Mouse (Mus musculus): ENCODE results near the gene D630023F18Rik. TPM values are rescaled to one million over a fixed set of nuclear protein-coding genes. Genes with fewer than 3 reads are reported as not detected.
A peak's percentile ranks its signal among the peaks of the same experiment; 100 is the strongest.

D630023F18Rik gene
- not detected for polyA plus RNA-seq (2012; fragmentation: generic; extraction: Trizol)

DNA sequence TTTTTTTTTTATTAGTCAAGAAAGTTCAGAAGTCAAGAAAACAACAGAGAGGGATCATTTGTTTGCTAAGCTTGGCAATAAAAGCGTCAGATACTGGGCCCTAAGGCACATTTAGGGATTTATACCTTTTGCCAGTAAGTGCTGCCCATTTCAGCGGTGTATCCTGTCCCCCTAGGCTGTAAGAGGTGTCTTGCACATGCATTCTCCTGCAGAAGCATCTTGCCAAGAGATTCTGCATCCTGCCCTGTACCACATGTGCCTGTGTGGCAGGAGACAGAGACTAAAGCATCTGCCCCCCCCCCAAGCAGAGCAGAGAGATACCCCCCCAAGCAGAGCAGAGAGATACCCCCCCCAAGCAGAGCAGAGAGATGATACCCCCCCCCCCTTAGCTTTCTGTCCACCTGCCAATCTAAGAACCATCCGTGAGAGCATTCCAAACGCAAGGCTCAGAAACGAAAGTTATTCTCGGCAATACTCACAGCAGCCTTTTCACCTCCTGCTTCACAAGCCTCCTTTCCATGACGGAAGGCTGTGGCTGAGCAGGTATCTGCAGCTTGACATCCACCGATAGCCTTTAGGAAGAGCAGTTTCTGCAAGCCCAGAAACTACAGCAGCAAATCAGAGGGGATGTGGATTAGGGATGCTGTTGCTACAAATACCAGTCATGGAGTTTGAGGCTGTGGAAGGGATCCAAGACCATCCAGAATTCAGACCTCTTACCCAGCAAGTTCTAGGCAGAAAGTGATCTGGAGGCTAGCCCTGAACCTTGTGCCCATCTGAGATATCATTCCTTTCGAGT is at the start of gene D630023F18Rik:
Gene D630023F18Rik (minus strand): TSS at position 641 of the 799 bp plus-strand sequence.
- no peak within 1 kb of the TSS for H3ac ChIP-seq (ENCODE audit: control insufficient read depth, insufficient read length)
- H3K27me3 ChIP-seq (ENCODE audit: control insufficient read depth, insufficient read depth, insufficient read length) = no peaks in the 10 kb centered on the region
- H3K4me3 ChIP-seq = no peak within 1 kb of the TSS
- no peaks in the 10 kb centered on the region for H3K79me2 ChIP-seq (ENCODE audit: control insufficient read depth, insufficient read depth)
- no peaks in the 10 kb centered on the region for H3K36me3 ChIP-seq (ENCODE audit: control insufficient read depth, insufficient read depth)
- TF ChIP-seq MYOG (IDR thresholded peaks at IDR 0.05; ENCODE audit: control insufficient read depth in 1 of 3, insufficient read depth in 1 of 3, insufficient read length in 2 of 3, low read depth in 2 of 3) (no peak), CEBPB (IDR thresholded peaks at IDR 0.05; ENCODE audit: insufficient read depth, poor library complexity, severe bottlenecking) (no peak), REST (IDR thresholded peaks at IDR 0.05; ENCODE audit: insufficient read depth, insufficient read length) (no peak), SRF (IDR thresholded peaks at IDR 0.05; ENCODE audit: control insufficient read depth, insufficient read length, low read depth) (no peak), POLR2AphosphoS2 (IDR thresholded peaks at IDR 0.05; ENCODE audit: insufficient read length, low read depth) (no peak), POLR2A (IDR thresholded peaks at IDR 0.05; ENCODE audit: insufficient read length, low read depth) (no peak), E2F4 (IDR thresholded peaks at IDR 0.05; ENCODE audit: insufficient read depth) (no peak), USF1 (IDR thresholded peaks at IDR 0.05; ENCODE audit: low read depth) (no peak), TCF12 (IDR thresholded peaks at IDR 0.05; ENCODE audit: insufficient read depth, poor library complexity, severe bottlenecking) (no peak), MYOD1 (IDR thresholded peaks at IDR 0.05; ENCODE audit: control insufficient read depth in 1 of 3, insufficient read length in 2 of 3, low read depth in 2 of 3) (no peak), MAX (IDR thresholded peaks at IDR 0.05; ENCODE audit: low read depth) (no peak), TCF3 (IDR thresholded peaks at IDR 0.05; ENCODE audit: insufficient read length, low read depth) (no peak)
- peak within 1 kb of the TSS; percentile 24 for H3K4me2 ChIP-seq (ENCODE audit: low read depth)

DNA sequence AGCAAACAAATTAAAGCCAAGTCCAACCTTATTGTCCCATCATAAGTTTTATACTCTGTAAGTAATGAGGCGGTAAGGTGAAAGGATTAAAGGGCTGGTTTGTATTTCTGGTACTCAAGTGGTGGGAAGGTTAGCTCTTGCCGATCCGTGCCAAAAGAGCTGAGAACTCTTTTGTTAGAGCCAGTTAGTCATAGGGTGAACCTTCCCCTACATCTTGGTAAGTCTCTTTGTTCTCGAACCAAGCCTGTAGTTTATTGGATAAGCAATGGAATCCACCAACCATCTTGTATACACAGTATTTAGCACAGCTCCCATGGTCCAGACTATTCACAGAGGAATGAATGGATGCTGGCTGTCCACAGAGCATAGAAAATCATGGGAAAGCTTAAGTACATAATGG is 48.6 kb upstream of the D630023F18Rik start:
- H3K27me3 ChIP-seq (ENCODE audit: control insufficient read depth, insufficient read depth, insufficient read length) = no peaks in the 10 kb centered on the region
- no peak overlapping the region for H3ac ChIP-seq (ENCODE audit: control insufficient read depth, insufficient read length)
- peaks cover 26% of the 10 kb centered on the region for H3K36me3 ChIP-seq (ENCODE audit: control insufficient read depth, insufficient read depth)
- H3K79me2 ChIP-seq (ENCODE audit: control insufficient read depth, insufficient read depth) = peaks cover 12% of the 10 kb centered on the region
- H3K4me2 ChIP-seq (ENCODE audit: low read depth) = no peak overlapping the region
- TF ChIP-seq REST (IDR thresholded peaks at IDR 0.05; ENCODE audit: insufficient read depth, insufficient read length) (no peak), E2F4 (IDR thresholded peaks at IDR 0.05; ENCODE audit: insufficient read depth) (no peak), CEBPB (IDR thresholded peaks at IDR 0.05; ENCODE audit: insufficient read depth, poor library complexity, severe bottlenecking) (no peak), SRF (IDR thresholded peaks at IDR 0.05; ENCODE audit: control insufficient read depth, insufficient read length, low read depth) (no peak), MYOD1 (IDR thresholded peaks at IDR 0.05; ENCODE audit: control insufficient read depth in 1 of 3, insufficient read length in 2 of 3, low read depth in 2 of 3) (no peak), POLR2AphosphoS2 (IDR thresholded peaks at IDR 0.05; ENCODE audit: insufficient read length, low read depth) (no peak), POLR2A (IDR thresholded peaks at IDR 0.05; ENCODE audit: insufficient read length, low read depth) (no peak), TCF12 (IDR thresholded peaks at IDR 0.05; ENCODE audit: insufficient read depth, poor library complexity, severe bottlenecking) (no peak), USF1 (IDR thresholded peaks at IDR 0.05; ENCODE audit: low read depth) (no peak), TCF3 (IDR thresholded peaks at IDR 0.05; ENCODE audit: insufficient read length, low read depth) (no peak), MYOG (IDR thresholded peaks at IDR 0.05; ENCODE audit: control insufficient read depth in 1 of 3, insufficient read depth in 1 of 3, insufficient read length in 2 of 3, low read depth in 2 of 3) (no peak), MAX (IDR thresholded peaks at IDR 0.05; ENCODE audit: low read depth) (no peak)
- no peak overlapping the region for H3K4me3 ChIP-seq

DNA sequence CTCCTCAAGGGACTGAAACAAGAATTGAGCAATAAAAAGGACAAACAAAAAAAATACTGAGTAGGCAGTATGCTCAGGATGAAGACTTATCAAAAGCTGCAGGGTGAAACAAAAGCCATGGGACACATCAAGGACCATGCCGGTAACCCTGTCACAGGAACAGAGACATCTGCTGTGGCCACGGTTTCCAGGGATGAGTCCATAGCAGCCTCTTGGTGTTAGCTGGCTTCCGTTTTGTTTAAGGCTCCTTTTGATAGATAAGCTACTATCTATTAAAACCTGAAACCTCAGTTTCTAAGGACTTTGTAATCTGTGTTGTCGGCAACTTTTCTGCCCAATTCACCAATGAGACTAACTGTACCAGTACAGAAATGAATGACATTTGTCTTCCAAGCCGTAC is 46.9 kb upstream of the D630023F18Rik start:
- Histone ChIP-seq H3K4me2 (ENCODE audit: low read depth) (no peak overlapping the region), H3K36me3 (ENCODE audit: control insufficient read depth, insufficient read depth) (peaks cover 37% of the 10 kb centered on the region), H3K27me3 (ENCODE audit: control insufficient read depth, insufficient read depth, insufficient read length) (no peaks in the 10 kb centered on the region), H3K4me3 (no peak overlapping the region), H3K79me2 (ENCODE audit: control insufficient read depth, insufficient read depth) (peaks cover 12% of the 10 kb centered on the region), H3ac (ENCODE audit: control insufficient read depth, insufficient read length) (no peak overlapping the region)
- TF ChIP-seq SRF (IDR thresholded peaks at IDR 0.05; ENCODE audit: control insufficient read depth, insufficient read length, low read depth) (no peak), USF1 (IDR thresholded peaks at IDR 0.05; ENCODE audit: low read depth) (no peak), TCF12 (IDR thresholded peaks at IDR 0.05; ENCODE audit: insufficient read depth, poor library complexity, severe bottlenecking) (no peak), REST (IDR thresholded peaks at IDR 0.05; ENCODE audit: insufficient read depth, insufficient read length) (no peak), POLR2AphosphoS2 (IDR thresholded peaks at IDR 0.05; ENCODE audit: insufficient read length, low read depth) (no peak), TCF3 (IDR thresholded peaks at IDR 0.05; ENCODE audit: insufficient read length, low read depth) (no peak), E2F4 (IDR thresholded peaks at IDR 0.05; ENCODE audit: insufficient read depth) (no peak), MAX (IDR thresholded peaks at IDR 0.05; ENCODE audit: low read depth) (no peak), POLR2A (IDR thresholded peaks at IDR 0.05; ENCODE audit: insufficient read length, low read depth) (no peak), MYOG (IDR thresholded peaks at IDR 0.05; ENCODE audit: control insufficient read depth in 1 of 3, insufficient read depth in 1 of 3, insufficient read length in 2 of 3, low read depth in 2 of 3) (no peak), CEBPB (IDR thresholded peaks at IDR 0.05; ENCODE audit: insufficient read depth, poor library complexity, severe bottlenecking) (no peak), MYOD1 (IDR thresholded peaks at IDR 0.05; ENCODE audit: control insufficient read depth in 1 of 3, insufficient read length in 2 of 3, low read depth in 2 of 3) (no peak)

DNA sequence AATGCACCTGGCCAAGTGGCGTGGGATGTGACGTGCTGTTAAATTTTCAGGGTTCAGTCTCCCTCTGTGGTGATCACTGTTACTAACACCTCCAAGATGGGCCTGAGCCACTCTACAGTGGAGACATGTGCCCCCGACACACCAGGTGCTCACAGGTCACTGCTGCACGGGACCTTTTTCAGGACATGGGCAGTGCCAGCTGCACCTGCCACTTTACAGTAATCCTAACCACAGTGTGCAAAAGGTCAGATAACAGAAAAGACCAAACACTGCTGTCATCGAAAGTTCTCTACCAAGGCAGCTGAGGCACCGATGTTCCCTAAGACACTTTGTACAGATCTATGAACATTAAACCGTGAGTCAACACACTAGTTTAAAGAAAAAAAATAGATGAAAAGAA is 46.5 kb upstream of the D630023F18Rik start:
- Histone ChIP-seq H3K27me3 (ENCODE audit: control insufficient read depth, insufficient read depth, insufficient read length) (no peaks in the 10 kb centered on the region), H3ac (ENCODE audit: control insufficient read depth, insufficient read length) (no peak overlapping the region), H3K36me3 (ENCODE audit: control insufficient read depth, insufficient read depth) (peaks cover 41% of the 10 kb centered on the region), H3K79me2 (ENCODE audit: control insufficient read depth, insufficient read depth) (peaks cover 10% of the 10 kb centered on the region), H3K4me2 (ENCODE audit: low read depth) (no peak overlapping the region), H3K4me3 (no peak overlapping the region)
- peak in 1 of 3 experiments; percentile 72 for TF ChIP-seq MYOD1 (IDR thresholded peaks at IDR 0.05; ENCODE audit: control insufficient read depth in 1 of 3, insufficient read length in 2 of 3, low read depth in 2 of 3)
- TF ChIP-seq MYOG (IDR thresholded peaks at IDR 0.05; ENCODE audit: control insufficient read depth in 1 of 3, insufficient read depth in 1 of 3, insufficient read length in 2 of 3, low read depth in 2 of 3) = peak in 1 of 3 experiments; percentile 62
- no peak for TF ChIP-seq TCF3 (IDR thresholded peaks at IDR 0.05; ENCODE audit: insufficient read length, low read depth)

All from myocyte (in vitro differentiated cells).